Mouse (Mus musculus): ENCODE results near the gene Tas1r1. TPM values are rescaled to one million over a fixed set of nuclear protein-coding genes. Genes with fewer than 3 reads are reported as not detected.

Tas1r1 gene
- total and polyA plus RNA-seq, 2 experiments from 2014 or later, result 0.11 to 1.6 TPM

DNA sequence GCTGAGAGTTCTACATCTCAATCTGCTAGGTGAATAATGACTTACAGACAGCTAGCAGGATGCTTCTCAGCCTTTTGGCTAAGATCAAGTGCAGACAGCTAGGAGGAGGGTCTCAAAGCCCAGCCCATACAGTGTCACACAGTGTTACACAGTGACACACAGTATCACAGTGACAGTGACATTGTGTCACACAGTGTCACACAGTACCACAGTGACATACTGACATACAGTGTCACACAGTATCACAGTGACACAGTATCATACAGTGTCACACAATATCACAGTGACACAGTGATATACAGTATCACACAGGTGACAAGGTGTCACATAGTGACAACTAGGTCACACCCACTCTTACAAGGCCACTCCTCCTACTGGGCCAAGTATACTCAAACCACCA, 28.9 kb upstream of the Tas1r1 start:
- Histone ChIP-seq H3K27me3 (ENCODE audit: insufficient read depth, low read length) (no peaks in the 10 kb centered on the region), H3K9ac (replicated peaks; ENCODE audit: low read length, poor library complexity, severe bottlenecking) (no peak overlapping the region), H3K9me3 (ENCODE audit: low read length) (no peaks in the 10 kb centered on the region), H3K36me3 (ENCODE audit: insufficient read depth, low read length) (no peaks in the 10 kb centered on the region), H3K4me1 (ENCODE audit: insufficient read depth, low read length) (no peaks in the 10 kb centered on the region), H3K4me3 (ENCODE audit: low read depth, low read length) (no peak overlapping the region), H3K27ac (ENCODE audit: low read depth, low read length) (no peak overlapping the region), H3K4me2 (ENCODE audit: low read depth, low read length, poor library complexity, severe bottlenecking) (no peak overlapping the region)
- TF ChIP-seq CTCF (IDR thresholded peaks at IDR 0.05), result no peak
- ATAC-seq (ENCODE audit: low FRiP score) (no peak), DNase-seq (ENCODE audit: low spot score) (no peak)

DNA sequence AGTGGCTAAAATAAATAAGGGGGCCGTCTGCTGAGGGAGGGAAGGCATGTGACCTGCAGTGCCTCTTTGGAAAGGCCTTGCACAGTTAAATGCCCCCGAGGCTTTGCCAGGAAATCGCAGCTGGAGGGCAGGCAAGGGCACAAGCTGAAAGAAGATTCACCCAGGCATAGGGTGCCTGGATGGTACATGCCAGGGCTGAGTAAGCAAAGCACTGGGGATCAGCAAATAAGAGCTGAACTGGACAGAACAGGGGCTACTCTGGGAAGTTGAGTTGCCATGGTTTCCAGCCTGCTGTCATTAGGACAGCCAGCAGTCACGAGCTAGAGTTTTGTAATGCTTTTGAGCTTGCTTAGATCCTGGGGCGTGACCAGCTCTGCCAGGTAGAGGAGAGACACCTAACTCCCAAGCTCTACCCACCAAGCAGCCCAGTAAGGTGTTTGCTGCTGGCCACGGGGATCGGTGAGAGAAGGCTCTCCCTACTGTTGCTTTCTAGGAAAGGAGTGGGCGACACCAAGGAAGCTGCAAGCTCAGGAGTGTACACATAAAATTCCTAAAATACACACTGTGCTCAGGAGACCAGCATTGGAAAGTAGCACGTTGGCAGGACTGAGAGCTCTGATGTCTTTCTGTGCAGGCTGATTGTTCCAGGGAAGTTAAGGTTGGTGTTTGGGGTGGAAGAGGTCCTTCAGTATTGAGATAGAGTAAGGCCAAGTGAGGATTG, 24.2 kb upstream of the Tas1r1 start:
- TF ChIP-seq CTCF (IDR thresholded peaks at IDR 0.05), result no peak
- Histone ChIP-seq H3K27me3 (ENCODE audit: insufficient read depth, low read length) (no peaks in the 10 kb centered on the region), H3K36me3 (ENCODE audit: insufficient read depth, low read length) (peaks cover 28% of the 10 kb centered on the region), H3K9me3 (ENCODE audit: low read length) (no peaks in the 10 kb centered on the region), H3K4me3 (ENCODE audit: low read depth, low read length) (no peak overlapping the region), H3K4me1 (ENCODE audit: insufficient read depth, low read length) (no peaks in the 10 kb centered on the region), H3K9ac (replicated peaks; ENCODE audit: low read length, poor library complexity, severe bottlenecking) (no peak overlapping the region), H3K27ac (ENCODE audit: low read depth, low read length) (no peak overlapping the region; the same call in 1 of the 2 replicates), H3K4me2 (ENCODE audit: low read depth, low read length, poor library complexity, severe bottlenecking) (no peak overlapping the region)
- DNase-seq (ENCODE audit: low spot score) (no peak), ATAC-seq (ENCODE audit: low FRiP score) (no peak)
- WGBS, result 79% methylated on average over 9 of the region's 9 CpGs

DNA sequence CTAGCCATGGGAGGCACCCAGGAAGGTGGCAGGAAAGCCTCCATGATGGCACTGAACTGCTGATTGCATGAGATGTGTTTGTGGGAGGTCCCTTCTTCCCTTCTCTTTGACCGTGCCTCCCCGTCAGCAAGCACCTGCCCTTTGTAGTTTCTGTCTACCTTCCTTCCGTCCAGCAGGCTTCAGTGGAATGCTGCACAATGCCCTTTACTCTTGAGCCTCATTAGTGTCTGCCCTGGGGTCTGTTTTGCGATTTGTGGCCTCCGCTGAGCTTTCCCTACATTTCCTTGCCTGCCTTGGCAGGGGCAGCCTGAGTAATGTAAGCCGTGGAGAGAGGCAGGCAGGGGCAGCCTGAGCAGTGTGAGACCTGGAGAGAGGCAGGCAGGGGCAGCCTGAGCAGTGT, 6.2 kb upstream of the Tas1r1 start:
- Histone ChIP-seq H3K4me3 (ENCODE audit: low read depth, low read length) (no peak overlapping the region), H3K27ac (ENCODE audit: low read depth, low read length) (no peak overlapping the region), H3K4me1 (ENCODE audit: insufficient read depth, low read length) (peaks cover 7% of the 10 kb centered on the region), H3K36me3 (ENCODE audit: insufficient read depth, low read length) (peaks cover 47% of the 10 kb centered on the region), H3K9me3 (ENCODE audit: low read length) (no peaks in the 10 kb centered on the region), H3K4me2 (ENCODE audit: low read depth, low read length, poor library complexity, severe bottlenecking) (no peak overlapping the region), H3K9ac (replicated peaks; ENCODE audit: low read length, poor library complexity, severe bottlenecking) (no peak overlapping the region), H3K27me3 (ENCODE audit: insufficient read depth, low read length) (no peaks in the 10 kb centered on the region)
- no peak for TF ChIP-seq CTCF (IDR thresholded peaks at IDR 0.05)
- ATAC-seq (ENCODE audit: low FRiP score) (no peak), DNase-seq (ENCODE audit: low spot score) (no peak)
- WGBS, result 81% methylated on average over 6 of the region's 6 CpGs

DNA sequence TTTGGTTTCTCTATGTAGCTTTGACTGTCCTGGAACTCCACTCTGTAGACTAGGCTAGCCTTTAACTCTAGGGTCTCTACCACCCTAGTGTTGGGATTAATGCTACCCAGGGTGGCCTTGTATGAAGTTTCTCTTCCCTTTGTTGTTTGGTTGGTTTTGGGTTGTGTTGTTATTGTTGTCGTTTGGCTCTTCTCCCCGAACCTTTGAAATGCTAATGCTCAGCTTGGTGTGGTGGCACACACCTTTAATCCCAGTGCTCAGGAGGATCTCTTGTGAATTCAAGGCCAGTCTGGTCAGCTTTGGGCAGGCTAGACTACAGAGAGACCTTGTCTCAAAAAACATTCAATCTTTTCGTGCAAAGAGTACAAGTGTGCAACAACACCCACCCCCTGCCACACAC, 4.8 kb upstream of the Tas1r1 start:
- no peak overlapping the region for H3K4me3 ChIP-seq (ENCODE audit: low read depth, low read length)
- no peak overlapping the region for H3K4me2 ChIP-seq (ENCODE audit: low read depth, low read length, poor library complexity, severe bottlenecking)
- no peak overlapping the region for H3K9ac ChIP-seq (replicated peaks; ENCODE audit: low read length, poor library complexity, severe bottlenecking)
- no peak overlapping the region for H3K27ac ChIP-seq (ENCODE audit: low read depth, low read length)
- TF ChIP-seq CTCF (IDR thresholded peaks at IDR 0.05), result no peak
- peaks cover 47% of the 10 kb centered on the region for H3K36me3 ChIP-seq (ENCODE audit: insufficient read depth, low read length)
- H3K27me3 ChIP-seq (ENCODE audit: insufficient read depth, low read length), result no peaks in the 10 kb centered on the region
- peaks cover 10% of the 10 kb centered on the region for H3K4me1 ChIP-seq (ENCODE audit: insufficient read depth, low read length)
- H3K9me3 ChIP-seq (ENCODE audit: low read length), result no peaks in the 10 kb centered on the region
- ATAC-seq (ENCODE audit: low FRiP score) (no peak), DNase-seq (ENCODE audit: low spot score) (no peak)
- WGBS, result 86% methylated on average over 3 of the region's 3 CpGs

DNA sequence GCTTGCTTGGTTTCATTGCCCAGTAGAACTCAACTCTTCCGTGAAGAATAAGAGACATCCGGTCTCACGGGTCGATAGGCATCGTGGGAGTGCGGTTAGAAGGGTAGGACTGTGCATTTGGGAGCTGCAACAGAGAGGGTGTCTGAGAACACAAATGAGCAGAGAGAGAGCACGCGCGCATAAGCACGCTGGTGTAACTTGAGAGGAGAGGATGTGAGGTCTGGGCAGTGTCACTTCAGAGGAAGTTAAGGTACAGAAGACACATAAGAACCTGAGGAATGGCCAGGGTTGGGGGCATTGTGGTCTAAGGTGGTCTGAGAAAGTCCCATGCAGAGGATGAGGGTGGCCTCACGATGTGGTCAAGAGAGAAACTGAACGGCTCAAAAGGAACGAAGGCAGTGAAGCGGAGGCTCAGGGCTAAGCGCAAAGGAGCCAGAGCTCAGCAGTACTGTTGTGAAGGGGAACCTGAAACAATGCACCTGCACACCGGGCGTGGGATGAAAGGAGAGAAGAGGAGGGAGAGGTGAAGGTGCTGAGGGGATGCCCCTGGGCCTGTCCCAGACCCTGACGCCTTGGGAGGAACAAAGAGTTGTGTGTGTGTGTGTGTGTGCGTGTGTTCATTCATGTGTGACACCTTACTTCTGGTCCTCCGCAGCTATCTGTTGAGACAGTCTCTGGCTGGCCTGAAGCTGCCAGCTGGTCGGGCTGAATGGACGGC, 3.7 kb upstream of the Tas1r1 start:
- peaks cover 40% of the 10 kb centered on the region for H3K36me3 ChIP-seq (ENCODE audit: insufficient read depth, low read length)
- H3K4me2 ChIP-seq (ENCODE audit: low read depth, low read length, poor library complexity, severe bottlenecking), result no peak overlapping the region
- H3K27ac ChIP-seq (ENCODE audit: low read depth, low read length), result no peak overlapping the region
- H3K4me3 ChIP-seq (ENCODE audit: low read depth, low read length), result no peak overlapping the region
- no peak overlapping the region for H3K9ac ChIP-seq (replicated peaks; ENCODE audit: low read length, poor library complexity, severe bottlenecking)
- WGBS, result 97% methylated on average over 22 of the region's 22 CpGs
- DNase-seq (ENCODE audit: low spot score), result no peak
- H3K4me1 ChIP-seq (ENCODE audit: insufficient read depth, low read length), result peaks cover 10% of the 10 kb centered on the region
- H3K9me3 ChIP-seq (ENCODE audit: low read length), result no peaks in the 10 kb centered on the region
- TF ChIP-seq CTCF (IDR thresholded peaks at IDR 0.05), result no peak
- H3K27me3 ChIP-seq (ENCODE audit: insufficient read depth, low read length), result no peaks in the 10 kb centered on the region
- ATAC-seq (ENCODE audit: low FRiP score), result no peak

DNA sequence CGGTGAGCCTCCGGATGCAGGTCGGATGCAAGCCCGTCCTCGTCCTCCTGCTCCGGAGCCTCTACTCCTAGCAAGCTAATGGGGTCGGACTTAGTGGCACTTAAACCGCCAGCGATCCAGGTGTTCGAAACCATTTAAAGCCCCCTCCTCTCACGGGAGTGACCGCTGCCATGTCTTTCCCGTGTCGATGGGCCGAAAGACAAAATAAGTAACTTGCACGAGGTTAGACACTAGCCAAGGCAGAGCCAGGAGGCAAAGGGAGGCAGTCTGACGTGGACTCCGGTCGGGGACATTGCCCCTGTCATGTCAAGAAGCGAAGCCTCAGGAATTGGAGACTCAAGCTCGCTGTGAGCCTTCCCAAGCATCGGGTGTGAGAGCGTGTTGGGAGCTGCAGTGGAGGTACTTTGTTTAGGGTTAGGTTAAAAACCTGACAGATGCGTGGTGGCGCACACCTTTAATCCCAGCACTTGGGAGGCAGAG, 1.5 kb upstream of the Tas1r1 start:
- Histone ChIP-seq H3K36me3 (ENCODE audit: insufficient read depth, low read length) (peaks cover 27% of the 10 kb centered on the region), H3K9ac (replicated peaks; ENCODE audit: low read length, poor library complexity, severe bottlenecking) (peak overlapping the region; percentile 84), H3K9me3 (ENCODE audit: low read length) (no peaks in the 10 kb centered on the region), H3K27ac (ENCODE audit: low read depth, low read length) (no peak overlapping the region), H3K4me1 (ENCODE audit: insufficient read depth, low read length) (peaks cover 10% of the 10 kb centered on the region), H3K4me2 (ENCODE audit: low read depth, low read length, poor library complexity, severe bottlenecking) (peak overlapping the region; percentile 74), H3K4me3 (ENCODE audit: low read depth, low read length) (peak overlapping the region; percentile 85), H3K27me3 (ENCODE audit: insufficient read depth, low read length) (no peaks in the 10 kb centered on the region)
- ATAC-seq (ENCODE audit: low FRiP score), result no peak
- no peak for DNase-seq (ENCODE audit: low spot score)
- TF ChIP-seq CTCF (IDR thresholded peaks at IDR 0.05), result no peak
- WGBS, result 4% methylated on average over 25 of the region's 25 CpGs

Data from midbrain, postnatal 0 days (tissue).